Mouse (Mus musculus): ENCODE data around the gene Hist3h2a. TPM values are rescaled to one million over a fixed set of nuclear protein-coding genes. Genes with fewer than 3 reads are reported as not detected.
"Not testable (repeated sequence)": the region's sequence is repeated elsewhere in the genome, so short reads cannot be mapped to it uniquely, and the experiment has no call there.

Gene Hist3h2a
- total and polyA plus RNA-seq, 2 experiments from 2014 or later, result 58.7 to 181 TPM

- peak overlapping the region; percentile 98 for H3K27ac ChIP-seq (ENCODE audit: low read depth, low read length)
- peaks cover 9% of the 10 kb centered on the region; the same call in 1 of the 2 replicates for H3K4me1 ChIP-seq (ENCODE audit: insufficient read depth)
- WGBS, result 4% methylated on average over 23 of the region's 23 CpGs
- no peaks in the 10 kb centered on the region for H3K36me3 ChIP-seq (ENCODE audit: insufficient read depth)
- no peaks in the 10 kb centered on the region for H3K27me3 ChIP-seq (ENCODE audit: insufficient read depth, low read length)
- ATAC-seq (peak; percentile 74), DNase-seq (peak; percentile 88)
- TF ChIP-seq CTCF (IDR thresholded peaks at IDR 0.05; ENCODE audit: low read depth), result no peak
- peak overlapping the region; percentile 50 for H3K4me3 ChIP-seq (ENCODE audit: low read depth, low read length)
- peak overlapping the region; percentile 65 for H3K9ac ChIP-seq
- H3K9me3 ChIP-seq (ENCODE audit: low read length), result no peaks in the 10 kb centered on the region
- peak overlapping the region; percentile 64 for H3K4me2 ChIP-seq (ENCODE audit: low read depth)
These were observed 6.5 kb upstream of the Hist3h2a start for GRCm38 (mm10) chr11:58947798-58948528.

DNA sequence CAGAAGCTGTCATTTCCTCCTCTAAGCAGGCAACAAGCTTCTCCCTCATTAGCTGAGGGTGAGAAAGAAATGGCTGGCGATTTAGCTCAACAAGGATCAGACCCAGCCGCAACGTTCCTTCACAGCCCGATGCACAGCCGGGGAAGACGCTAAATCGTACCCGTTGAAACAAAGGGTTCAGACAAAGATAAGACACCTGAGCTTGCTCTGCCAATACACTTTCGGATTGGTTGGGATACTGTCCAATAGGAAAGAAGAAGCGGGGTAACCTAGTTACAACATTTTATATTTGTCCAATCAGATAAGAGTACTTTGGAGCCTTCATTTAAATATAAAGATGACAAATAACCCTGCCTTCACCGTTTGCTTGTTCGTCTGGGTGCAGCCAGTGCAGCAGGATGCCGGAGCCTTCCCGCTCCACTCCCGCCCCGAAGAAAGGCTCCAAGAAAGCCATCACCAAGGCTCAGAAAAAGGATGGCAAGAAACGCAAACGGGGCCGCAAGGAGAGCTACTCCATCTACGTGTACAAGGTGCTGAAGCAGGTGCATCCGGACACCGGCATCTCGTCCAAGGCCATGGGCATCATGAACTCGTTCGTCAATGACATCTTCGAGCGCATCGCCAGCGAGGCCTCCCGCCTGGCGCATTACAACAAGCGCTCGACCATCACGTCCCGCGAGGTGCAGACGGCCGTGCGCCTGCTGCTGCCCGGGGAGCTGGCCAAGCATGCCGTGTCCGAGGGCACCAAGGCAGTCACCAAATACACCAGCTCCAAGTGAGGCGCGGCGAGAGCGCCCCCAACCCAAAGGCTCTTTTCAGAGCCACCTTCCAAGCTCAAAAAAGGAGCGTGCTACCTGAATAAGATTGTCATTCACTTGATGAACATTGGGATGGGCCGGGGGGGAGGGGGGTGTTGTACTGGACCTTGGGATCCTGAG is 5.7 kb upstream of the Hist3h2a start, which contains the start of gene Hist3h2ba:
TSS of gene Hist3h2ba (plus strand) at position 379 of the 938 bp plus-strand sequence.
- under 1% methylated on average over 48 of the region's 48 CpGs for WGBS
- ATAC-seq, result peak; percentile 89
- Histone ChIP-seq H3K4me1 (ENCODE audit: insufficient read depth) (peaks cover 9% of the 10 kb centered on the region; the same call in 1 of the 2 replicates), H3K27me3 (ENCODE audit: insufficient read depth, low read length) (no peaks in the 10 kb centered on the region), H3K9ac (peak within 1 kb of the TSS; percentile 85), H3K9me3 (ENCODE audit: low read length) (no peaks in the 10 kb centered on the region), H3K4me3 (ENCODE audit: low read depth, low read length) (peak within 1 kb of the TSS; percentile 50), H3K36me3 (ENCODE audit: insufficient read depth) (no peaks in the 10 kb centered on the region), H3K27ac (ENCODE audit: low read depth, low read length) (peak within 1 kb of the TSS; percentile 98), H3K4me2 (ENCODE audit: low read depth) (peak within 1 kb of the TSS; percentile 64)
- peak; percentile 94 for DNase-seq
- 0 out of 2 replicates have a peak, but pooled peaks have one; percentile 22 for TF ChIP-seq CTCF (IDR thresholded peaks at IDR 0.05; ENCODE audit: low read depth)

DNA sequence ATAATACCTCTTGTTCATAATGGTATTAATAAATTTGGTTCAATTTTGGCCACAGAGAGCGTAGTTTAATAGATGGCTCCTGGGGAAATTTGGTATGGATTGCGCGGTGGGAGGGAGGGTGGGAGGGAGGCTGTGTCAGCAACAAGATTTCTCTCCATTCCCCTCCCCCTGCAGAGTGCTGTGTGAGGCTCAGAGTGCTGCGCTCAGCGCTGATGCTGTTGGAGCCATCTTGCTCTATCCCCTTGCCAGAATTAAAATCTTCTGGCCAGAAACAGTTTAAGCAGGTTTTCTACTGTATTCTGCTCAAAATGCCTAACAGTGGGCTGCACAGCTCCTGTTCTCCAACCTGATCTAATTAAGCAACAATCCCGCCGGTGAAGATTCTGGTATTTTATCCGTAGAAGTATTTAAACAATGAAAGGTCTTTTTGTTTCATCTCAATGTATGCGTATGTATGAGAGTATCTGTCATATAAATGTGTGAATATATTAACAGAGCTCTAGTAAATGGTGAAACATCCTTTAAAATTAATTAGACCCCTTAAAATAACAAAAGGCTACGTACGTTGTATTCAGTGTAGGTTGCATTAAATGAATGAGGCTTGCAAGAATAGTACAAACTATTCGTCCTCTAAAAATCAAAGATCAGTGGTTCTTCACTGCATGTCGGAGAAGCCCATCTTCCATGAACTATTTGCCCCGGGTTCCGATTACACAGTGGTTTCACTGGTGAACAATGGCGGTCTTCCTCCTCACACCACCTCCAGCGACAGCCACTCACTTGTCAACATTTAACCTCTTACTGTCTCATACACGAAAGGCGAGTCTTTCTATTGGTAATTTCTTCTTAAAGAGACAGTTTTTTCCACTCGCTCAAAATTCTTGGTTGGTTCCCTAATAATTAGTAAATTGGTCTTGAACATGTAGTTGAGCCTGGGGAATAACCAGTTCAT is 4.7 kb upstream of the Hist3h2a start:
- H3K27me3 ChIP-seq (ENCODE audit: insufficient read depth, low read length), result no peaks in the 10 kb centered on the region
- H3K9ac ChIP-seq, result peak overlapping the region; percentile 85
- WGBS, result 2% methylated on average over 20 of the region's 20 CpGs
- TF ChIP-seq CTCF (IDR thresholded peaks at IDR 0.05; ENCODE audit: low read depth), result no peak
- peak; percentile 72 for ATAC-seq
- H3K4me2 ChIP-seq (ENCODE audit: low read depth), result peak overlapping the region; percentile 64
- no peaks in the 10 kb centered on the region for H3K36me3 ChIP-seq (ENCODE audit: insufficient read depth)
- H3K4me3 ChIP-seq (ENCODE audit: low read depth, low read length), result peak overlapping the region; percentile 50
- H3K4me1 ChIP-seq (ENCODE audit: insufficient read depth), result peaks cover 9% of the 10 kb centered on the region; the same call in 1 of the 2 replicates
- peak overlapping the region; percentile 98 for H3K27ac ChIP-seq (ENCODE audit: low read depth, low read length)
- H3K9me3 ChIP-seq (ENCODE audit: low read length), result no peaks in the 10 kb centered on the region
- DNase-seq, result peak; percentile 89

DNA sequence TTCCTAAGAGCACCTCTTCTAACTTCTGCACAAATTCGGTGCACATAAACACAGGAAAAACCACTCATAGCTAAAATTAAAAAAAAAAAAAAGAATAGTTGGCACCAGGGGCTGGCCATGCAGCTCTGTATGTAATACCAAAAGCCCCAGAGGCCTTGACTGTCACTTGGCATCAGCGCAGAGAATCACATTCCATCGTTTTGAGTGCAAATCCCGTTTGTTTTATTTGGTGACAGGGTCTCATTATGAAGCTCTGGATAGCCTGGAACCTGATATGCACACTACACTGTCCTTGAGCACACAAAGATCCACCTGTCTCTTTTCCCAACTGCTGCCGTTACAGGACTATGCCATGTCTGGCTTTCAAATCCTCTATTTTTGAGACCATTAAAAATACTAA is 3.3 kb upstream of the Hist3h2a start:
- no peak for TF ChIP-seq CTCF (IDR thresholded peaks at IDR 0.05; ENCODE audit: low read depth)
- Histone ChIP-seq H3K4me2 (ENCODE audit: low read depth) (peak overlapping the region; percentile 64), H3K4me3 (ENCODE audit: low read depth, low read length) (no peak overlapping the region), H3K36me3 (ENCODE audit: insufficient read depth) (no peaks in the 10 kb centered on the region), H3K9me3 (ENCODE audit: low read length) (no peaks in the 10 kb centered on the region), H3K27ac (ENCODE audit: low read depth, low read length) (peak overlapping the region; percentile 98), H3K27me3 (ENCODE audit: insufficient read depth, low read length) (no peaks in the 10 kb centered on the region), H3K9ac (0 out of 2 replicates have a peak overlapping the region, but pooled peaks have one; percentile 85), H3K4me1 (ENCODE audit: insufficient read depth) (peaks cover 9% of the 10 kb centered on the region; the same call in 1 of the 2 replicates)
- ATAC-seq, result no peak
- 44% methylated on average over 5 of the region's 5 CpGs for WGBS
- DNase-seq, result no peak

GRCm38 (mm10) chr11:58953351-58954169 is 925 bp upstream of the Hist3h2a start:
- no peaks in the 10 kb centered on the region for H3K27me3 ChIP-seq (ENCODE audit: insufficient read depth, low read length)
- H3K9ac ChIP-seq, result peak overlapping the region; percentile 96
- peak; percentile 80 for DNase-seq
- peaks cover 26% of the 10 kb centered on the region for H3K4me1 ChIP-seq (ENCODE audit: insufficient read depth)
- H3K4me2 ChIP-seq (ENCODE audit: low read depth), result peak overlapping the region; percentile 85
- peak overlapping the region; percentile 59 for H3K4me3 ChIP-seq (ENCODE audit: low read depth, low read length)
- no peaks in the 10 kb centered on the region; the same call in 1 of the 2 replicates for H3K36me3 ChIP-seq (ENCODE audit: insufficient read depth)
- peak; percentile 17 for ATAC-seq
- peak overlapping the region; percentile 99 for H3K27ac ChIP-seq (ENCODE audit: low read depth, low read length)
- TF ChIP-seq CTCF (IDR thresholded peaks at IDR 0.05; ENCODE audit: low read depth), result peak; percentile 11; the same call in 1 of the 2 replicates
- H3K9me3 ChIP-seq (ENCODE audit: low read length), result no peaks in the 10 kb centered on the region
- 1% methylated on average over 33 of the region's 33 CpGs for WGBS

GRCm38 (mm10) chr11:58954170-58954419 is 390 bp upstream of the Hist3h2a start:
- peak overlapping the region; percentile 96 for H3K9ac ChIP-seq
- peak overlapping the region; percentile 99 for H3K27ac ChIP-seq (ENCODE audit: low read depth, low read length)
- H3K27me3 ChIP-seq (ENCODE audit: insufficient read depth, low read length); H3K36me3 ChIP-seq (ENCODE audit: insufficient read depth); H3K9me3 ChIP-seq (ENCODE audit: low read length); ATAC-seq; DNase-seq: not testable (repeated sequence)
- H3K4me3 ChIP-seq (ENCODE audit: low read depth, low read length), result peak overlapping the region; percentile 59
- 0% methylated on average over 14 of the region's 17 CpGs for WGBS
- H3K4me2 ChIP-seq (ENCODE audit: low read depth), result peak overlapping the region; percentile 85
- peaks cover 26% of the 10 kb centered on the region for H3K4me1 ChIP-seq (ENCODE audit: insufficient read depth)
